Mouse (Mus musculus): ENCODE measurements at regions not wholly inside any gene's neighbourhood (a gene's known extent, or its start where the extent isn't known, plus 50 kb on each side); places are given as distances from the start of the nearest gene placed in this dataset.
"Not testable (repeated sequence)": the region's sequence is repeated elsewhere in the genome, so short reads cannot be mapped to it uniquely, and the experiment has no call there.

- H3K4me3 ChIP-seq, result no peak overlapping the region
- no peak for TF ChIP-seq CTCF (IDR thresholded peaks at IDR 0.05)
- H3K27ac ChIP-seq, result no peak overlapping the region
- DNase-seq, result no peak
- intact Hi-C loops (cut with DNase I), result no loop called here
Observed at GRCm38 (mm10) chr12:15594704-15595103, 222.0 kb downstream of the Trib2 start.

- DNase-seq; intact Hi-C loops (cut with DNase I); H3K27ac ChIP-seq; H3K4me3 ChIP-seq: not testable (repeated sequence)
Observed at GRCm38 (mm10) chr12:15587864-15588263, 228.9 kb downstream of the Trib2 start.

- DNase-seq, result no peak
- Histone ChIP-seq H3K27ac (no peak overlapping the region), H3K4me3 (no peak overlapping the region)
- no peak for TF ChIP-seq CTCF (IDR thresholded peaks at IDR 0.05)
- intact Hi-C loops (cut with DNase I), result no loop called here
Observed at GRCm38 (mm10) chr12:15586706-15587442, 229.8 kb downstream of the Trib2 start.

GRCm38 (mm10) chr12:15585845-15586244 is 230.9 kb downstream of the Trib2 start:
- TF ChIP-seq CTCF (IDR thresholded peaks at IDR 0.05), result no peak
- H3K4me3 ChIP-seq, result no peak overlapping the region
- intact Hi-C loops (cut with DNase I), result no loop called here
- DNase-seq, result no peak
- no peak overlapping the region for H3K27ac ChIP-seq

GRCm38 (mm10) chr12:15584721-15585120 is 232.0 kb downstream of the Trib2 start:
- H3K27ac ChIP-seq, result no peak overlapping the region
- no peak overlapping the region for H3K4me3 ChIP-seq
- intact Hi-C loops (cut with DNase I), result no loop called here
- no peak for TF ChIP-seq CTCF (IDR thresholded peaks at IDR 0.05)
- DNase-seq, result no peak

GRCm38 (mm10) chr12:15566785-15567109 is 250.0 kb downstream of the Trib2 start:
- Histone ChIP-seq H3K4me3 (no peak overlapping the region), H3K27ac (no peak overlapping the region)
- DNase-seq, result no peak
- TF ChIP-seq CTCF (IDR thresholded peaks at IDR 0.05), result no peak
- intact Hi-C loops (cut with DNase I), result no loop called here

- no peak for DNase-seq
- no peak for TF ChIP-seq CTCF (IDR thresholded peaks at IDR 0.05)
- intact Hi-C loops (cut with DNase I), result no loop called here
- H3K4me3 ChIP-seq, result no peak overlapping the region
- no peak overlapping the region for H3K27ac ChIP-seq
Observed at GRCm38 (mm10) chr12:15565941-15566784, 250.6 kb downstream of the Trib2 start.

GRCm38 (mm10) chr12:15562826-15563225 is 253.9 kb downstream of the Trib2 start:
- no peak overlapping the region for H3K27ac ChIP-seq
- H3K4me3 ChIP-seq, result no peak overlapping the region
- intact Hi-C loops (cut with DNase I), result no loop called here
- DNase-seq, result no peak
- no peak for TF ChIP-seq CTCF (IDR thresholded peaks at IDR 0.05)

GRCm38 (mm10) chr12:15555471-15555870 is 261.3 kb downstream of the Trib2 start:
- no peak for DNase-seq
- no peak for TF ChIP-seq CTCF (IDR thresholded peaks at IDR 0.05)
- intact Hi-C loops (cut with DNase I), result no loop called here
- Histone ChIP-seq H3K27ac (no peak overlapping the region), H3K4me3 (no peak overlapping the region)

GRCm38 (mm10) chr12:15553681-15554007 is 263.1 kb downstream of the Trib2 start:
- no peak overlapping the region for H3K4me3 ChIP-seq
- DNase-seq, result no peak
- no peak for TF ChIP-seq CTCF (IDR thresholded peaks at IDR 0.05)
- no peak overlapping the region for H3K27ac ChIP-seq
- intact Hi-C loops (cut with DNase I), result no loop called here

- TF ChIP-seq CTCF (IDR thresholded peaks at IDR 0.05), result no peak
- intact Hi-C loops (cut with DNase I), result no loop called here
- Histone ChIP-seq H3K4me3 (no peak overlapping the region), H3K27ac (no peak overlapping the region)
- no peak for DNase-seq
Observed at GRCm38 (mm10) chr12:15552979-15553680, 263.6 kb downstream of the Trib2 start.

- Histone ChIP-seq H3K27ac (no peak overlapping the region), H3K4me3 (no peak overlapping the region)
- no peak for DNase-seq
- intact Hi-C loops (cut with DNase I), result no loop called here
- no peak for TF ChIP-seq CTCF (IDR thresholded peaks at IDR 0.05)
Observed at GRCm38 (mm10) chr12:15552210-15552609, 264.5 kb downstream of the Trib2 start.

- intact Hi-C loops (cut with DNase I), result no loop called here
- no peak for TF ChIP-seq CTCF (IDR thresholded peaks at IDR 0.05)
Observed at GRCm38 (mm10) chr12:15551281-15551900, 265.3 kb downstream of the Trib2 start.

More at GRCm38 (mm10) chr12:15551281-15551900, 265.3 kb downstream of the Trib2 start:
- no peak overlapping the region for H3K4me3 ChIP-seq
- DNase-seq, result no peak
- H3K27ac ChIP-seq, result no peak overlapping the region
